Mouse (Mus musculus) CH12.LX (cell line): ENCODE results near the gene Raver1. TPM values are rescaled to one million over a fixed set of nuclear protein-coding genes. Genes with fewer than 3 reads are reported as not detected.

ENCODE experiments used
- DNase-seq: peaks from one replicate; pipeline ENCODE4 v3.0.0-alpha.2; 2013; ENCODE audit errors: extremely low read depth
- H3K27ac ChIP-seq: 2 replicates; pipeline ENCODE4 v1.5.1; 2012; ENCODE audit warnings: low read depth, mild to moderate bottlenecking, control low read depth, moderate library complexity; ENCODE audit not compliant: insufficient read depth
- H3K27me3 ChIP-seq: replicated peaks from 2 replicates; pipeline ENCODE3; 2012; ENCODE audit warnings: inconsistent platforms
- H3K36me3 ChIP-seq, 2 experiments: replicated peaks in 1 of 2; 2 replicates each; pipeline versions ENCODE3 to v1.6.1; 2012; ENCODE audit warnings: inconsistent platforms in 1 of 2, low read length in 1 of 2, mild to moderate bottlenecking in 1 of 2, mixed read lengths in 1 of 2, moderate library complexity in 1 of 2; ENCODE audit not compliant: control insufficient read depth in 1 of 2, insufficient read depth in 1 of 2
- H3K4me1 ChIP-seq, 2 experiments: 2 replicates each; pipeline ENCODE4 v1.6.1; 2012; ENCODE audit warnings: inconsistent platforms in 1 of 2, moderate library complexity in 1 of 2; ENCODE audit not compliant: insufficient read depth in 2 of 2, control insufficient read depth in 1 of 2
- H3K4me2 ChIP-seq: 2 replicates; pipeline ENCODE4 v1.6.1; 2012; ENCODE audit warnings: low read depth, mild to moderate bottlenecking, control low read depth; ENCODE audit not compliant: poor library complexity, insufficient read depth, severe bottlenecking
- H3K4me3 ChIP-seq, 3 experiments: fragments of 150-350 bp in 1 of 3; sonication (generic) in 1 of 3; replicated peaks in 1 of 3; 2 replicates each; pipeline versions ENCODE3 to v1.5.1; 2011 to 2012; ENCODE audit warnings: low read depth in 2 of 3, low read length in 2 of 3, mild to moderate bottlenecking in 2 of 3, moderate library complexity in 2 of 3, control low read depth in 1 of 3, improper control_type of control experiment in 1 of 3, inconsistent platforms in 1 of 3, mixed read lengths in 1 of 3; ENCODE audit not compliant: poor library complexity in 1 of 3
- H3K79me2 ChIP-seq: replicated peaks from 2 replicates; pipeline ENCODE4 v1.6.1; 2012; ENCODE audit warnings: mild to moderate bottlenecking, moderate library complexity; ENCODE audit not compliant: control insufficient read depth, poor library complexity, insufficient read depth, severe bottlenecking; ENCODE audit errors: extremely low read depth
- H3K9ac ChIP-seq: 2 replicates; pipeline ENCODE4 v1.6.1; 2012; ENCODE audit warnings: low read depth, mild to moderate bottlenecking, control low read depth, moderate library complexity; ENCODE audit not compliant: insufficient read depth
- H3K9me3 ChIP-seq: replicated peaks from 2 replicates; pipeline ENCODE3; 2012; ENCODE audit warnings: low read length, inconsistent platforms, mixed read lengths
- CHD1 ChIP-seq: IDR thresholded peaks from 2 replicates; pipeline ENCODE4 v1.6.1; 2012; ENCODE audit warnings: low read depth, low read length, improper control_type of control experiment, inconsistent platforms
- CHD2 ChIP-seq: IDR thresholded peaks from 2 replicates; pipeline ENCODE4 v1.6.1; 2011; ENCODE audit warnings: low read length, improper control_type of control experiment
- E2F4 ChIP-seq: IDR thresholded peaks from 2 replicates; pipeline ENCODE4 v1.6.1; 2011; ENCODE audit warnings: low read depth, low read length, improper control_type of control experiment; ENCODE audit not compliant: insufficient replicate concordance
- ELF1 ChIP-seq: IDR thresholded peaks from 2 replicates; pipeline ENCODE4 v1.6.1; 2014; ENCODE audit warnings: low read depth, mild to moderate bottlenecking, inconsistent platforms, low read length, improper control_type of control experiment
- EP300 ChIP-seq: IDR thresholded peaks from 2 replicates; pipeline ENCODE4 v1.6.1; 2011; ENCODE audit warnings: low read length, improper control_type of control experiment
- GABPA ChIP-seq: IDR thresholded peaks from 2 replicates; pipeline ENCODE4 v1.6.1; 2012; ENCODE audit warnings: low read depth, low read length, improper control_type of control experiment, inconsistent platforms; ENCODE audit not compliant: insufficient replicate concordance
- IRF4 ChIP-seq: IDR thresholded peaks from 2 replicates; pipeline ENCODE4 v1.6.1; 2014; ENCODE audit warnings: low read depth, mild to moderate bottlenecking, inconsistent platforms, low read length, improper control_type of control experiment
- JUN ChIP-seq: IDR thresholded peaks from 2 replicates; pipeline ENCODE4 v1.6.1; 2011; ENCODE audit warnings: low read depth, mild to moderate bottlenecking, low read length, improper control_type of control experiment, moderate library complexity; ENCODE audit not compliant: insufficient read depth
- KAT2A ChIP-seq: IDR thresholded peaks from 2 replicates; pipeline ENCODE4 v1.6.1; 2012; ENCODE audit warnings: low read length, improper control_type of control experiment, inconsistent platforms; ENCODE audit not compliant: insufficient replicate concordance
- MAZ ChIP-seq: IDR thresholded peaks from 2 replicates; pipeline ENCODE4 v1.6.1; 2012; ENCODE audit warnings: low read depth, mild to moderate bottlenecking, inconsistent platforms, low read length, improper control_type of control experiment, moderate library complexity
- MXI1 ChIP-seq: IDR thresholded peaks from 2 replicates; pipeline ENCODE4 v1.6.1; 2011; ENCODE audit warnings: mild to moderate bottlenecking, low read depth, low read length, improper control_type of control experiment
- MYC ChIP-seq: IDR thresholded peaks from 2 replicates; pipeline ENCODE4 v1.6.1; 2011; ENCODE audit warnings: low read depth, mild to moderate bottlenecking, improper control_type of control experiment, low read length
- NELFE ChIP-seq: IDR thresholded peaks from 2 replicates; pipeline ENCODE4 v1.6.1; 2011; ENCODE audit warnings: low read depth, low read length, improper control_type of control experiment
- PAX5 ChIP-seq: IDR thresholded peaks from 2 replicates; pipeline ENCODE4 v1.6.1; 2012; ENCODE audit warnings: low read length, inconsistent platforms, mixed read lengths
- RAD21 ChIP-seq: IDR thresholded peaks from 2 replicates; pipeline ENCODE4 v1.6.1; 2011; ENCODE audit warnings: low read depth, mild to moderate bottlenecking, low read length, improper control_type of control experiment, moderate library complexity
- RCOR1 ChIP-seq: conservative IDR thresholded peaks from 2 replicates; pipeline ENCODE4 v1.6.1; 2012; ENCODE audit warnings: low read depth, mild to moderate bottlenecking, inconsistent platforms, low read length, improper control_type of control experiment
- SIN3A ChIP-seq: IDR thresholded peaks from 2 replicates; pipeline ENCODE4 v1.6.1; 2012; ENCODE audit warnings: low read length, improper control_type of control experiment, inconsistent platforms
- UBTF ChIP-seq: IDR thresholded peaks from 2 replicates; pipeline ENCODE4 v1.6.1; 2012; ENCODE audit warnings: low read depth, mild to moderate bottlenecking, inconsistent platforms, low read length, improper control_type of control experiment, moderate library complexity
- USF1 ChIP-seq: IDR thresholded peaks from 2 replicates; pipeline ENCODE4 v1.6.1; 2014; ENCODE audit warnings: low read depth, mild to moderate bottlenecking, inconsistent platforms, low read length, improper control_type of control experiment
- ZC3H11A ChIP-seq: IDR thresholded peaks from 2 replicates; pipeline ENCODE4 v1.6.1; 2012; ENCODE audit warnings: low read depth, mild to moderate bottlenecking, inconsistent platforms, low read length, improper control_type of control experiment
- ZMIZ1 ChIP-seq: IDR thresholded peaks from 2 replicates; pipeline ENCODE4 v1.6.1; 2012; ENCODE audit warnings: low read depth, mild to moderate bottlenecking, inconsistent platforms, low read length, improper control_type of control experiment
- ZNF384 ChIP-seq: IDR thresholded peaks from 2 replicates; pipeline ENCODE4 v1.6.1; 2012; ENCODE audit warnings: low read depth, low read length, improper control_type of control experiment, inconsistent platforms
- dilution Hi-C: fragments of 300-500 bp; cut with MboI; formaldehyde crosslinking; loops from 2 replicates; pipeline ENCODE4 v1.14.3; 2020; ENCODE audit warnings: low sequenced_read_pairs; ENCODE audit not compliant: extremely low pct_unique_long_range_greater_than_20kb, extremely low pct_ligation_motif_present
- in situ Hi-C: fragments of 300-500 bp; cut with MboI; formaldehyde crosslinking; loops from 3 replicates; pipeline ENCODE4 v1.14.3; 2019; ENCODE audit warnings: low sequenced_read_pairs, low pct_ligation_motif_present, low pct_unique_long_range_greater_than_20kb, mixed read lengths
- polyA plus RNA-seq: library from polyadenylated mRNA; unstranded; fragments of >175 nt; gene quantifications from 2 replicates; pipeline ENCODE4 v1.2.1, GENCODE M21; 2012; ENCODE audit warnings: low read depth; ENCODE audit not compliant: insufficient read length
- total RNA-seq, 2 experiments: library from RNA; depleted of rRNA; stranded (reverse); fragments of 300-350 nt in 1 of 2; fragments of >200 nt in 1 of 2; gene quantifications; 2 replicates each; pipeline ENCODE4 v1.2.3; 2012 to 2014

The Raver1 gene
- total and polyA plus RNA-seq, 3 experiments: 18.9 to 101 (median 30.8) TPM

DNA sequence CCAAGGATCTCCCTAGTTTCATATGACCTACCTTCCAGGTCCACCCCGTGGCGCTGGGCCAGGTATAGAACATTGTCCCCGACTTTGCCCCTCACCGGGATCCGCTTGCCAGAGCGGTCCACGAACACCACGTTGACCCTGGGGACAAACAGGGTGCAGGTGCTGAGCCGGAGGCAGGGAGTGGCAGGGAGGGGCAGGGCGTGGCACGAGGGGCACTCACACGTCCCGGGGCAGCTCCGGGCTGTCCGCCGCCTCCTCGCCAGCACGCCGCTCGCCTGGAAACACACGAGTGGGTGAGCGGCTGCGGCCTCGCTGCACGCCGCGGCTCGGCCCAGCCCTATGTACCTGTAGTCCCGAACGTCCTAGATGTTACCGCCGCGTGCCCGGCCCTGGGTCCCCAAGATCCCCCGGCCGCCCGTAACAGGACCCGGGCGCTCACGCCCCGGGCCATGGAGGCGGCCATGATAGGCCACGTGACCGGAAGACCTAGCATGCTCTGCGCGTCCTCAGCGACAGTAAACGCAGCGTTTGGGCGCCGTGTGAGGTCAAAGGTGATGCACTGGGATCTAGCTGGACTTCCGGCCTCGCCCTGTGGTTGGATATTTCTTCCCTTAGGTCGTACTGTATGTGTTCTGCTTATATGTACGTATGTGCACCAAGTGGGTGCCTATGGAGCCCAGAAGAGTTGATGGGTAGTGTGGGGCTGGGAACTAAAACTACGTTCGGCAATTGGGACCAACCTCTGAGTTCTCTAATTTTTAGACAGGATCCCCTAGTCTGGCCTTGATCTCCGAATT is 18.6 kb downstream of the Raver1 start, which contains the start of the genes Gm49373 and Fdx1l (continued):
- TF ChIP-seq KAT2A (peak; percentile 88; the same call in 1 of the 2 replicates), EP300 (no peak), SIN3A (peak; percentile 92), GABPA (no peak; the same call in 1 of the 2 replicates), USF1 (peak; percentile 98), NELFE (peak; percentile 84), RCOR1 (no peak), UBTF (peak; percentile 64), PAX5 (no peak)

DNA sequence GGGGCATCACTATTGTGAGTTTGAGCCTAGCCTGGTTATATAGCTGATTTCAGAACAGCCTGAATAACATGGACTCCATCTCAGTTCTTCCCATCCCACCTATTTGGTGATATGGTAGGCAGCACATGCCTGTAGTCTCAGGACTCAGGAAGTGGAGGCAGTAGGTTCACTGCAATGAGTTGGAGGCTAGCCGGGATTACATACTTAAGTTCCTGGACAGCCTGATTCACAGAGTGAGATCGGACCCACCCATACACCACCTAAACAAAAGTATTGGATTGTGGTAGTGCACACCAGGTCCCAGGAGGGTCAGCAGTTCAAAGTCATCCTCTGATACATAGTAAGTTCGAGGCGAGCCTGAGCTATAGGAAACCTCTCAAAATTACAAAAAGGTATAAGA is 19.2 kb downstream of the Raver1 start:
- in situ Hi-C loops (loop anchor here (5.0 kb wide), 1 partner anchor 45 kb away; the partner anchor contains the start of gene Icam4), dilution Hi-C loops (no loop called here)
- H3K4me1 ChIP-seq: peaks cover 8 to 29% of the 10 kb centered on the region in 2 experiments
- peak; percentile 29 for DNase-seq
- peak overlapping the region; percentile 88 for H3K9ac ChIP-seq
- H3K4me3 ChIP-seq: peak overlapping the region; percentile 90 to 98 (median 96)
- peaks cover 35% of the 10 kb centered on the region for H3K79me2 ChIP-seq
- peak overlapping the region; percentile 85 for H3K4me2 ChIP-seq
- H3K27ac ChIP-seq: peak overlapping the region; percentile 26; the same call in 1 of the 2 replicates
- no peak for TF ChIP-seq ZNF384
- peak; percentile 17; the same call in 1 of the 2 replicates for TF ChIP-seq MYC
- TF ChIP-seq SIN3A: peak; percentile 9; the same call in 1 of the 2 replicates
- no peak for TF ChIP-seq MXI1
- H3K36me3 ChIP-seq: peaks cover 53 to 74% of the 10 kb centered on the region in 2 experiments
- H3K27me3 ChIP-seq: no peaks in the 10 kb centered on the region
- H3K9me3 ChIP-seq: no peaks in the 10 kb centered on the region

DNA sequence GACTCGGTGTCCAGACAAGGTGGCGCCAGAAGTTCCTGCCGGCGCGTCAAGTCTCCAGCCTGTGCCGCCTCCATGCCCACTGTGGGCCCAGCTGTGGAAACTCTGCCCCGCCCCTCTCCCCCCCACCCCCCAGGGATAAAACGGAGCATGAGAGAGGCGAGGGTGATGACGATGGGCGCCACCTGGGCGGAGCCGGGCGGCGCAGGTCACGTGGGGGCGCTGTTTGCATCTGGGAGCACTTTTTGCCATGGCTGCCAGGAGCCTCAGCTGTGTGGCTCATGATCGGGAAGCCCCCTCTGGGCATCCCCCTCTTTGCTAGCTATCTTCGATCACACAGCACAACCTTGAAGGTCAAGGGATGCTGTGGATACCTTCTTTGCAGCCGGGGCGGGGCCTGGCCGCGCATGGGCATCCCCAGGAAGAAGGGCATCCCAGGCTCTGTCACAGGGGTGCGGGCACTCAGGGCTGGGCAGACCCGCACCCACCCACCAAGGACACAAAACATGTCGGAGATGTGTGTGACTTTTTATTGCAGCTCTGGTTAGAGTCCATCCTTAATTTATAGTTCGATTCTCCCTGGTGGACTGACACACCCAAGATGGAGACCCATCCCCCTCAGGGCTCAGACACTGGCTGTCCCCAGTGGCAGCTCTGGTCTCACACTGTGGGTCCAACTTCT is 24.7 kb downstream of the Raver1 start, which contains the start of gene Zglp1:
TSS of gene Zglp1 (minus strand) at position 88 of the 679 bp plus-strand sequence.
- Histone ChIP-seq H3K27ac (no peak within 1 kb of the TSS), H3K36me3 (peaks cover 65 to 86% of the 10 kb centered on the region in 2 experiments), H3K9ac (no peak within 1 kb of the TSS), H3K9me3 (no peaks in the 10 kb centered on the region), H3K4me1 (peaks cover 8 to 35% of the 10 kb centered on the region in 2 experiments), H3K4me2 (no peak within 1 kb of the TSS), H3K79me2 (peaks cover 26% of the 10 kb centered on the region), H3K27me3 (no peaks in the 10 kb centered on the region), H3K4me3 (no peak within 1 kb of the TSS)
- TF ChIP-seq RAD21 (no peak), CHD2 (no peak), JUN (no peak), UBTF (no peak), SIN3A (no peak), USF1 (no peak), E2F4 (no peak), ZMIZ1 (no peak), MXI1 (no peak), CHD1 (no peak), MAZ (no peak), ZC3H11A (no peak), KAT2A (no peak), ELF1 (no peak), IRF4 (no peak)
- no peak for DNase-seq
- dilution Hi-C loops: no loop called here
- in situ Hi-C loops: no loop called here
